Mouse (Mus musculus): ENCODE measurements at regions not wholly inside any gene's neighbourhood (a gene's known extent, or its start where the extent isn't known, plus 50 kb on each side); places are given as distances from the start of the nearest gene placed in this dataset.
A peak's percentile ranks its signal among the peaks of the same experiment; 100 is the strongest.

- ATAC-seq (ENCODE audit: low FRiP score, low TSS enrichment): peak; percentile 52; the same call in 1 of the 2 replicates
- H3K9ac ChIP-seq (ENCODE audit: low read depth, low read length): no peak overlapping the region
Observed at GRCm38 (mm10) chr3:74035200-74035599, 327.0 kb upstream of the Bche start.

DNA sequence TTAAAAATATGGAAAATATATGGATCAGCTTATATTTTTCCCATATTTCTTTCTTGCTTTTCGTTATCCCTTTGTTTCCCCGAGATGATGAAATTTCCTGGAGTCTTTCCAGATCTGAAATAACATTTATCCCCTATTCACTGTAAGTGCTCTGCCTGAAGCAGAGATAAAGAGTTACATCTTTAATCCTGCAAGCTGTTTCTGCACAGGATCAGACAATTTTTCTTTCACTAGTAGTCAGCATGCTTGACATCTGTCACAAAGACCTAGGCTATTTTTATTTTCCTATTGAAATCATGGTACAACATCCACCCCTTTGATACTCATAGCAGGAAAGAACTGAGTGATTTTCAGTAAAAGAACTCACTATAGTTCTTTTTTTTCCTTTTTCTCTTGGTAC lies 311.3 kb upstream of the Bche start:
- H3K9ac ChIP-seq (ENCODE audit: low read depth, low read length): no peak overlapping the region
- no peak for ATAC-seq (ENCODE audit: low FRiP score, low TSS enrichment)
- no peaks in the 10 kb centered on the region for H3K27me3 ChIP-seq (ENCODE audit: control insufficient read depth, insufficient read depth, low read length)
- H3K4me2 ChIP-seq (replicated peaks; ENCODE audit: low read depth, low read length): no peak overlapping the region
- no peak overlapping the region for H3K4me3 ChIP-seq (ENCODE audit: low read length)
- no peaks in the 10 kb centered on the region for H3K9me3 ChIP-seq (ENCODE audit: control insufficient read depth, low read length)
- 85% methylated on average over 2 of the region's 2 CpGs for WGBS
- no peaks in the 10 kb centered on the region for H3K4me1 ChIP-seq (ENCODE audit: control insufficient read depth, insufficient read depth, low read length)
- no peak overlapping the region for H3K27ac ChIP-seq (ENCODE audit: low read depth, low read length)
- H3K36me3 ChIP-seq (ENCODE audit: control insufficient read depth, insufficient read depth, low read length): no peaks in the 10 kb centered on the region

More at GRCm38 (mm10) chr3:74035200-74035599, 327.0 kb upstream of the Bche start:
- H3K36me3 ChIP-seq (ENCODE audit: control insufficient read depth, insufficient read depth, low read length): no peaks in the 10 kb centered on the region
- 3% methylated on average over 1 of the region's 1 CpGs for WGBS
- no peaks in the 10 kb centered on the region for H3K27me3 ChIP-seq (ENCODE audit: control insufficient read depth, insufficient read depth, low read length)
- no peak overlapping the region for H3K27ac ChIP-seq (ENCODE audit: low read depth, low read length)
- no peaks in the 10 kb centered on the region for H3K9me3 ChIP-seq (ENCODE audit: control insufficient read depth, low read length)
- H3K4me3 ChIP-seq (ENCODE audit: low read length): no peak overlapping the region
- H3K4me2 ChIP-seq (replicated peaks; ENCODE audit: low read depth, low read length): no peak overlapping the region
- H3K4me1 ChIP-seq (ENCODE audit: control insufficient read depth, insufficient read depth, low read length): no peaks in the 10 kb centered on the region

Data from kidney, embryonic 14.5 days (tissue).